In the genomic region with DNA sequence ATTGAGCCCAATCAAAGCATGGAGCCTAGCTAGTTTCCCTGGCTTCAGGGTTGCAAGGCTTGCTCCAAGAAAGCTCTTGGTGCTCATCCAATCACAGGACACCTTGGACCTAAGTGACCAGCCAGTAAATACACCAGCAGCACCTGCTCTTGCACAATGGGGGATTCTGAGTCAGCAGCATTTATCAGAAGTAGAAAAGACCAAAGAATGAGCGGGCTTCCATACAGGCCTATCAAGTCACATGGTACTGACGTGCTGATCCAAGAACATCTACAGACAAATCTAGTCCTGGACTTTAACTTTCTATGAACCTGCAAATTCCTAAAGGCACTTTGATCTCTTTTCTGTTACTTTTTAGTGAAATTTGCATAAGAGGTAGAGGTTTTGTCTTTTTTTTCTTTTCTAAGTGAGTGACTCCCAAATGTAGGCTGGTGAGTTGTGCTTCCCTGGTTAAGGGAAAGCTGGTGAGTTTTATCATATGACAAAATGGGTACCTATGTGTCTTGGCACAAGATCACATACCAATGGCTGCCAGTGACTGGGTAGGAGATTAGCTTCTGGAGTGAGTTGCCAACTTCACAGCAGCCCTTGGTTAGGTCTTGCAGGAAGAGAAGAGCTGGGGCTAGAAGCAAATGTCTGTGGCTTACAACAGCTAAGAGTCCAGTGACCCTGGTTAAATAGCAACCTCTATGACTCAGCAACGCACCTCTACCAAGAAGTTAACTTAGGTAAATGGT, we compare ENCODE assay signal across 14 mouse cellular contexts. TPM values are rescaled to one million over a fixed set of nuclear protein-coding genes. Genes with fewer than 3 reads are reported as not detected.
A peak's percentile ranks its signal among the peaks of the same experiment; 100 is the strongest.
DNase-seq lines count a peak whose midpoint lies in the region; ATAC-seq and TF ChIP-seq lines count a peak whose summit lies in the region.
"Had no signal": no experiment of that assay in that cellular context is flagged by ENCODE, and none has a peak within 500 bp of the region (broad histone marks: within the 10 kb centered on the region; RNA-seq: fewer than 3 reads in every experiment).

No protein-coding gene starts in this region.

- no peak overlapping the region for H3K9ac ChIP-seq in kidney, postnatal 0 days (ENCODE audit: low read depth, low read length)
- H3K9ac ChIP-seq: heart, embryonic 13.5 days had no signal

- intact Hi-C loops in gastrocnemius, postnatal 14 days (cut with DNase I; ENCODE audit: low total_unique reads) = no loop called here

- H3K9me3 ChIP-seq in kidney, postnatal 0 days (replicated peaks; ENCODE audit: low read length) = no peaks in the 10 kb centered on the region
- H3K9me3 ChIP-seq: forebrain, embryonic 10.5 days; heart, embryonic 13.5 days had no signal

- DNase-seq in cerebellum, postnatal 4 days (ENCODE audit: low spot score in 2 of 2) = no peak
- DNase-seq in lung, postnatal 36 days = peak; percentile 20
- DNase-seq in lung, adult 2 months = no peak
- DNase-seq in kidney, postnatal 0 days (ENCODE audit: low spot score) = peak; percentile 44
- DNase-seq in right cerebral cortex, postnatal 4 days = no peak
- no peak for DNase-seq in retina, postnatal 1 day
- DNase-seq in gastrocnemius, postnatal 14 days = no peak
- DNase-seq: adrenal gland, postnatal 10 days; embryo, embryonic 11 days; spleen, adult 18-20 months had no signal

- ATAC-seq in cerebellum, adult (ENCODE audit: insufficient number of reproducible peaks, low FRiP score, low TSS enrichment) = peak; percentile 46; the same call in 1 of the 2 replicates
- peak; percentile 91 for ATAC-seq in kidney, postnatal 0 days (replicated peaks; ENCODE audit: low FRiP score, low read depth)

- H3K36me3 ChIP-seq in kidney, postnatal 0 days (ENCODE audit: insufficient read depth, low read length) = no peaks in the 10 kb centered on the region
- H3K36me3 ChIP-seq: forebrain, embryonic 10.5 days; heart, embryonic 13.5 days had no signal

- H3K27me3 ChIP-seq in kidney, postnatal 0 days (ENCODE audit: insufficient read depth, low read length) = no peaks in the 10 kb centered on the region
- H3K27me3 ChIP-seq: heart, embryonic 13.5 days had no signal

- no peak overlapping the region for H3K27ac ChIP-seq in kidney, postnatal 0 days
- H3K27ac ChIP-seq: forebrain, embryonic 10.5 days; heart, embryonic 13.5 days; macrophage had no signal

- TF ChIP-seq CTCF in lung, adult 2 months (IDR thresholded peaks at IDR 0.05; ENCODE audit: insufficient read depth, low read length) = no peak
- TF ChIP-seq CTCF in kidney, postnatal 0 days (IDR thresholded peaks at IDR 0.05; ENCODE audit: low read depth) = no peak

- WGBS in lung, adult 2 months = 83% methylated on average over 3 of the region's 3 CpGs
- WGBS in kidney, postnatal 0 days = 87% methylated on average over 3 of the region's 3 CpGs

- no peak for TF ChIP-seq POLR2A in lung, adult 2 months (IDR thresholded peaks at IDR 0.05; ENCODE audit: borderline replicate concordance, extremely low read depth, low read depth, low read length)

- no peaks in the 10 kb centered on the region for H3K4me1 ChIP-seq in lung, adult 2 months (ENCODE audit: control insufficient read depth, insufficient read depth, low read length)
- no peaks in the 10 kb centered on the region for H3K4me1 ChIP-seq in kidney, postnatal 0 days (replicated peaks; ENCODE audit: insufficient read depth, low read length)
- H3K4me1 ChIP-seq: forebrain, embryonic 10.5 days had no signal

- no peak overlapping the region for H3K4me3 ChIP-seq in lung, adult 2 months (replicated peaks; ENCODE audit: extremely low read depth, low read depth, low read length)
- no peak overlapping the region for H3K4me3 ChIP-seq in kidney, postnatal 0 days (replicated peaks; ENCODE audit: low read depth, low read length)
- H3K4me3 ChIP-seq: forebrain, embryonic 10.5 days; heart, embryonic 13.5 days had no signal

- H3K4me2 ChIP-seq in kidney, postnatal 0 days (ENCODE audit: low read length) = no peak overlapping the region
- H3K4me2 ChIP-seq: heart, embryonic 13.5 days had no signal

RNA-seq across cellular contexts. Expression of a gene that starts 57.7 kb away (rescaled TPM):
- 4.0 and 4.6 TPM in 2 replicates for polyA plus RNA-seq in lung, adult 2 months (2012; rRNA removed)
- polyA plus RNA-seq in kidney, postnatal 0 days (2015; fragmentation: Nextera tagmentation; extraction: Ambion mirVana) = 19.6 and 21.9 TPM in 2 replicates
- 1 to 10 TPM; 4.9 to 5.2 TPM for total RNA-seq in gastrocnemius, postnatal 14 days (2021)

Comparison
In these comparisons a context has a peak if more than half of its experiments do, and no peak if none do; other contexts are left out.
1. DNase-seq: peak in lung, postnatal 36 days (single experiment) and kidney, postnatal 0 days (single experiment); none in cerebellum, postnatal 4 days (0 of 2), lung, adult 2 months (single experiment), right cerebral cortex, postnatal 4 days (single experiment), retina, postnatal 1 day (single experiment) and gastrocnemius, postnatal 14 days (single experiment).